Mouse (Mus musculus): ENCODE results near the gene Efhc1. TPM values are rescaled to one million over a fixed set of nuclear protein-coding genes. Genes with fewer than 3 reads are reported as not detected.

Gene Efhc1
- polyA plus RNA-seq, 1 experiment = 0.99 TPM

Other genes starting within 250 kb of the Efhc1 start
- not detected in 2 replicates for gene Il17a, start 220.7 kb upstream of the Efhc1 start, polyA plus RNA-seq (2012; ENCODE audit: insufficient read depth, insufficient read length, missing spikeins)
- not detected in 2 replicates for gene Il17f, start 161.0 kb upstream of the Efhc1 start, polyA plus RNA-seq (2012; ENCODE audit: insufficient read depth, insufficient read length, missing spikeins)
- gene Mcm3, start 131.3 kb upstream of the Efhc1 start, polyA plus RNA-seq (2012; ENCODE audit: insufficient read depth, insufficient read length, missing spikeins) = 1.6 and 2.2 TPM in 2 replicates
- gene Paqr8, start 61.0 kb upstream of the Efhc1 start, polyA plus RNA-seq (2012; ENCODE audit: insufficient read depth, insufficient read length, missing spikeins) = 0.54 and 0.67 TPM in 2 replicates
- gene Tram2, start 127.6 kb downstream of the Efhc1 start, polyA plus RNA-seq (2012; ENCODE audit: insufficient read depth, insufficient read length, missing spikeins) = 1.9 TPM in 2 replicates